Mouse (Mus musculus) lung, postnatal 10 days (tissue): ENCODE results near the gene Olfr323.
A peak's percentile ranks its signal among the peaks of the same experiment; 100 is the strongest.

Source experiments
- DNase-seq: peaks from one replicate; pipeline ENCODE4 v3.0.0; 2021

Olfr323 gene

DNA sequence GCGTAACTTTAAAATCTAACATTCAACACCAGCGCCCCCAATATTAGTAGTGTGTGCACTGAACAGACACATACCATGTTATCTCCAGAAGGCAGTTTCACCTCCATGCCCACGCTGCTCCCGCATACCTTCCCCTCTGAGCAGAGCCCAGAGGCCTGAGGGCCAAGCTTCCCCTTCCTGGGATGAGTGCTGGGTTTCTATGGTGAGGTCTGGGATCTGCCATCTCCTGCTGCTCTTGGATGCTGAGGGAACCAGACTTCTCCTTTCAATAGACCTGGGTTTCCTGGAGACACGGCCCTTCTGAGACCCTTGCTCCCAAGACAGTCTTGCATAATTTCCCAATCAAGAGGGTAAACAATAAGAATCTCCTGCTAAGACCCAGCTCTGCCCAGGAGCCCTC, at the start of gene Olfr323:
Gene Olfr323 (minus strand): TSS at position 101 of the 400 bp plus-strand sequence.
- no peak for DNase-seq

GRCm38 (mm10) chr11:58671825-58672224, 41.5 kb upstream of the Olfr323 start:
- no peak for DNase-seq

DNA sequence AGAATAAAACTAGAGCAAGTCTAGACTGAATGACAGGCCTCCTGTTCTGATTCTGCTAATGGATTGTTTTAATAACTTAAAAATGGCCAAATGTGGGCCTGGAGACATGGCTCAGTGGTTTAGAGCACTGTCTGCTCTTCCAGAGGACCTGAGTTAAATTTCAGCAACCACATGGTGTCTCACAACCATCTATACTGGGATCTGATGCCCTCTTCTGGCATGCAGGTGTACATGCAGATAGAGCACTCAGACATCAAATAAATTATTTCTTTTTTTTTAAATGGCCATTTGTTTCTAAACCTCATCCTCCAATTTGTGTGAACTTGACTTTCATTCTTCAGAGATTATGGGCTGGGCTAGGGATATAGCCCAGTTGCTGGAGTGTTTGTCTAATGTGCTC, 39.0 kb upstream of the Olfr323 start:
- DNase-seq = no peak

GRCm38 (mm10) chr11:58658596-58658995, 28.3 kb upstream of the Olfr323 start, which contains the start of gene Olfr322:
TSS of gene Olfr322 (plus strand) at chr11:58658782.
- DNase-seq = no peak

- DNase-seq = no peak
Measured at GRCm38 (mm10) chr11:58655151-58655550, 24.9 kb upstream of the Olfr323 start.

GRCm38 (mm10) chr11:58643350-58643749, 13.0 kb upstream of the Olfr323 start:
- peak; percentile 17 for DNase-seq

GRCm38 (mm10) chr11:58641638-58642358, 11.5 kb upstream of the Olfr323 start:
- no peak for DNase-seq

DNA sequence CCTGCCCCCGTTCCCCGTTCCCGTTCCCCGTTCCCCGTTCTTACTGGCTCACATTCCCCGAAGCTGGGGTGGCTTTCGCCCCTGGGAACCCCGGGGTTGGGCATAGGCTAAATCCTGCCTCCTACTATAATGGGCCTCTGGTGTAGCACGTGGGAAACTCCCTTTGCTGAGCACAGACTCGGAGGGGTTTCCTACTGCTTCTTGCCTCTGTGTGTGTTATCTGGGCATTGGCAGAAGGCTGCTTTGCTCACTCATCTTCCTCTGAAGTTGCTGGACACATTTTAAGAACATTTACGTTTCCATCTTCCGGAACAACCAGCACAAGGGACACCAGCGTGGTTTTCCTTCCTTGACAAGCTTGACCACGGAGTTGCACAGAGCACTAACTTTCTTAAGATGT, 10.8 kb upstream of the Olfr323 start:
- no peak for DNase-seq

- DNase-seq = peak; percentile 6
Measured at GRCm38 (mm10) chr11:58640272-58640867, 10.1 kb upstream of the Olfr323 start, which contains the start of gene Trim58. TSS of gene Trim58 (plus strand) at chr11:58640465.

DNA sequence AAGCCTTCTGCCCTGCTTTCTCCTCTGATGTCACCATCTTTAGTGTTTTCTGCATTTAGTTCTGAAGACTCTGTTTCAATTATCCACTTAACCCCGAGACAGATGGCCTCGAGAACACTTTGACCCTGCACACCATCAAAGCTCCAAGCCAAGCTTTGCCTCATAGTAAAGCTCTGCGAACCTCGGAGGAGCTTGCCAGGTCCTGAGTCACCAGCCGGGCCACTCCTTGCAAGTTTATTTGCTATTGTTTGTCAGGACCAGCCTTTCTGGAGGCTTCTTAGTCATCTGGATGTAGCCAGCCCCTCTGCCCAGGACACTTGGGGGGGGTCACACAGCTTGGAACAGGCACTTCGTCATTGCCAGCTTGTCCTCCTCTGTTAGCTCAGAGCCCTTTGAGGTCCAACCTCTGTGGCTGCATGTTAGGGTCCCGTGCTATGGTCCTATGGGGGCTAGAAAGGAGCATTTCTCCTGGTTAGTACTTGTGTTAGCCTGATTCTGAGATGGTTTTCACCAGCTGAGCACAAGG, 7.9 kb upstream of the Olfr323 start:
- DNase-seq = no peak

- peak; percentile 48 for DNase-seq
Measured at GRCm38 (mm10) chr11:58636376-58636977, 6.2 kb upstream of the Olfr323 start.

DNA sequence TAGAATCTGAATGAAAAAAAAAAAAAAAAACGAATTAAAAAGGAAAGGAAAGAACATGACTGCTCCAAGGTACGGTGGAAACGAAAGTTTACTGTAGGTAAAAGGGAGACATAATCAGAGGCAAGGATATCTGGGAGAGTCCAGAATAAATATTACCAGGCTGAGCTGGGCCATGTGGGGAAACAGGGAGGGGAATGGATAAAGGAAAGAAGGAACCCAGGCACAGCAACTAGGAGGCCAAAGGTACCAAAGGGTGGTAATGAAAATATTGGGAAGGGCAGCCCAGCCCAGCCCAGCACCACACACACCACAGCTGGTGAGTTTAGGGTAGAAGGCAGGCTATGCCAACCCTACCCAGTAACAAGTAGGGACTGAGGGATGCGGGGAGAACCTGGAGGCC, 4.6 kb upstream of the Olfr323 start:
- DNase-seq = no peak

DNA sequence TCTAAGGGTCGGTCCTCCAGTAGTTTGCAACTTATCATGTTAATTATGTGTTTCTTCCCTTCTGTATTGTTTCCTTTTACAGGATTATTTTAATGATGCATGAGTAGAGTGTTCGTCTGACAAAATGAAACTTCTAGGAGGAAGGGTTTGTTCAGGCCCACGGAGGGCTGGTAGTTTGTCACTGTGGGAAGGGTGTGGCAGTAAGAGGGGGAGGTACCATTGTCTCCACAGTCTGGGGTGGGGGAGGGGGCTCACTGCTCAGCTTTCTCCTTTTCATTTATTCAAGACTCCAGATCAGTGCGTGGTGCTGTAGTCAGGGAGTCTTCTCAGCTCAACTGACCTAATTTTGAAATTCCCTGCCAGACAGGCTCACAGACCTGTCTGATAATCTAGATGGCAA, 4.2 kb downstream of the Olfr323 start:
- DNase-seq = no peak

DNA sequence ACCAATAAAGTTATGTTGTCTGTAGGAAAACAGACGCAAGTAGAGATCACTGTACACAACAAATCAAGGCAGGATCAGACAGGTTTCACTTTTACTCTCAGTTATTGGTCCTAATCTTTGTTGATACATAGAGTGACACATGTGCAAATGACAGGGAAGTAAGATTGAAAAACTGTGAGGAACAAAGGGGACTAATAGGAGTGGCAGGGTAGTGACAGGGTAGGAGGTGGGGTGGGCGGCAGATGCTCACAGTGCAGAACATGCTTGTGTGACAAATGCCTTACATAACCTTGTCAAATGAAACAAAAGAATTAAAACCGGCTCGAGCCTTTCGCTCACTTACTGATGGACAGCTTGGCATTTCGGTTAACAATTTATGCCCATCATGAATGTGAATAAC, 11.5 kb downstream of the Olfr323 start:
- no peak for DNase-seq

DNA sequence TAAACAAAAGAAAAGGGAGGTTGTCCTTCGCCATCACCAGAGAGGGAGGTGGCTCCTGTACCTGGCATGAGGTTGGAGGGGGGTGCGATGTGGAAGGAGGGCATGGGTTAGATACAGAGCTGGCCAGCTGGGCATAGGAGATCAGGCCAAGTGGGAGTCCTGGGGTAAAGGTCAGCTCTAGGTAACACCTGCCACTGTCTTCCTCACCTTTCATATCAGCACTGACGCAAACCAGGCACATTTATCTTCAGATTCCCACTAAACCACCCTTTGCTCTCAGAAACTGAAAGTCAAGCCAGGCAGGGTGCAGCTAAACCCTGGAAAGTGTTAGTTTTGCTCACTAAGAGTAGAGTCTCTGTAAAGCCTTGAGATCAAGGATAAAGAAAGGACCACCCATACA, 11.9 kb downstream of the Olfr323 start:
- DNase-seq = no peak

DNA sequence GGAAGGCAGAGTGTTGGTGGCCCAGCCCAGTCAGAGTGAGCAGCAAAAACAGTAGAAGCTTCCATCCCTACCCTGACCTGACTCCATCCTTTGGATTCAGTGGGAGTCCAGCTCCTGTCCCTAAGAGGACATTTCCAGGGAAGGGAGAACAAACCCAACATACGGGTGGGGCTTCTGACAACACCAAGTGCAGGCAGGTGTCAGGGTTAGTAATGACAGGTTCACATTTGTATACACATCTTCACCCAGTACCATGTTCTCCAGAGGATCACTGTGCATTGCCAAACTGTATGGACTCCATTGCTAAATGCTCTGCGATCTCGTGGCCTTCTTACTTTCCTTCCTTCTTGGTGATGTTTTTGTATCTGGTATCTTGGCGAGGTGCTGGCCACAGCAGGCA, 14.3 kb downstream of the Olfr323 start, which contains the start of gene 2210407C18Rik:
Gene 2210407C18Rik (minus strand): TSS at position 101 of the 400 bp plus-strand sequence.
- no peak for DNase-seq

DNA sequence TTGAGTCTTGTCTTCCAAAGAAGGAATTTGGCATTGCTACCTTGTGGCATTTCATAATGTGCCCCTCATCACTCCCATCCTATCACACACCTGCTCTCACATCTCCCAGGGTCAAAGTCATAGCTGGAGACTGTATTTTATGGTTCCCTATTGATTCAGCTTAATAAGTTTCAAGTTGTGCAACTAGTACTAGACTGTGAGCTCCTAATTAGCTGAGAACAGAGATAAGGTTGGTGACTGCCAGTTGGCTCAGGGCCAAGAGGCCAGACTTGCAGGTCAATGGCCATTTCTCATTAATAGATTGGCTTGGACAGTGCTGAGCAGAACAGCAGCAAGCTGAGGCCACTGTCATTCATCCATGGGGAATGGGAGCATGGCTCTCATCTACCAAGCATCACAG, 15.8 kb downstream of the Olfr323 start:
- DNase-seq = peak; percentile 32

- DNase-seq = no peak
Measured at GRCm38 (mm10) chr11:58613359-58613758, 16.9 kb downstream of the Olfr323 start.

DNA sequence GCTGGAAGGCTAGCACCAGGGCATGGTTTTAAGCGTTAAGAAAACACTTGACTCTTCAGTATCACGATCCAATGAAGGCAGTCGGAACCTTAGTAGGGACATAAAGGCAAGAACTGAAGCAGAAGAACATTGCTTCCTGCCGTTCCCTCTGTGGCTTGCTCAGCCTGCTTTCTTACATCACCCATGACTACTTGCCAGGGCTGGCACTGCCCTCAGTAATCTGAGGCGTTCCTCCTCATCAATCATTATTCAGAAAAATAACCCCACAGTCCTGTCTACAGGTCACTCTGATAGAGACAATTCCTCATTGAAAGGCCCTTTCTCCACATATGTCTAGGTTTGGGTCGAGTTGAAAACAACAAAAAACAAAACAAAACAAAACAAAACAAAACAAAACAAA, 23.3 kb downstream of the Olfr323 start:
- no peak for DNase-seq

DNA sequence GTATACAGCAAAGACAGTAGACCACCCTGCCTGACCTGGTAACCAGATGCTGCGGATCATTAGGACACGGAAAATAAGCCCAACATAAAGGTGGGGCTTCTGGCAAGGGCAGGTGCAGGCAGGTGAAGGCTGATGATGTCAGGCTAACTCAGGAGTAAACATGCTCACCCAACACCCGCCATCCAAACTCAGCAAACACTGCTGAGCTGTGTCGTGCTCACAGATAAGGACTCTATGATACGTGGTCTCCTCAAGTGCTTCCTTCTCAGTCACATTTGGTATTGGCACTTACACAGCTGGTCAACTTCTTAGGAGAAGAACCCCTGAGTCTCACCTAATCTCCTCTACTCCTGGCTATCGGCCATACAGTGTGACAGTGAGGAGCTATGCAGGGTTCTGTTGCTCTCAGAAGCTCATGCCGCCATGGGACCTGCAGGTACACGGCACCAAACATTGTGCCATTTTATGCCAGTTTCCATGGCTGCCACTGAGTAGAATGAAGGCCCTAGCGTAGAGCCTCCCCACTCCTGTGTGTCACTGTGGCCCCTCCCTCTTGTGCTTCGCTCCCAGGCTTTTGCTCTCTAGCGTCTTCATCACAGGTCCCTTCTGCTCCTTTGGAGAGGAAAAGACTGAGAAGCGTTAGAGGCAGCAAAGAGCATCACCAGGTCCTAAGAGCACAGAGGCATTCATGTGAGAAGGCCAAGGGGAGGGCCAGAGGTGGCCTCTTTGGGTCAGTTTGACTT, 24.0 kb downstream of the Olfr323 start:
- no peak for DNase-seq

DNA sequence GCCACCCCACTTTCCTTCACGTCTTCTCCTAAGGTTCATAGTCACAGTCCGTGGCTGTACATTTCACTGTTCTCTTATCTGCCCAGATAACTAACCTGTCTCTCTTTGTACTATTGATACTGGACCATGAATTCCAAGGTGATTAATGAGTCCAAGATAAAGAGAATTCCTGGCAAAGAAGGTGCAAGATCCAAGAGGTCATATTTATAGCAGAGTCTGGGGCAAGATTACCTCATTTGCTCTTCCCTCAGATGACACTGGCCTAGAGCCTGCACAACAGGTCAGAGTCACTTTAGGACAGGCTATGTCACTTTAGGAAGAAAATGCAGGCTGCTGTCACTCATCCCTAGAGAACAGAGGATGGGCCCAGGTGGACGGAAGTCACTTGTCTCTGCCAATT, 25.1 kb downstream of the Olfr323 start:
- DNase-seq = no peak

DNA sequence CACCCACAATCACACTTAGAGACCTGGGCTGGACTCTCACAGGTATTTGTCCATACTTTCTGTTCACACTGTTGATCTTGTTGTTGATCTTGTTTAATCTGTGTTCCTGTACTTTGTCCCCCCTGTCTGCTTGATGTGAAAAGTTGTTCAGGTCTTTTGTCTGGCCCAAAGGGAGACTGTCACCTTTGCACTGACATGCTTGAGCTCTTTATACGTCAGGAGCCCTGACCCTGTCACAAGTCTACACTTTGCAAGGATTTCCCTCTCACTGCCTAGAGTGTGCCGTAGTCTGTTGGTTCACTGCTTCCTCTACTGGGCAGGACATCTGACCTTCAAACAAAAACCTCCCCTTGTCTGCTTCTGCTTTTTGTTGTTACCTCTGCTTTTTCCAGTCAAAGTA, 25.6 kb downstream of the Olfr323 start:
- DNase-seq = no peak
